Mouse (Mus musculus): ENCODE results near the gene Gm10031.
A peak's percentile ranks its signal among the peaks of the same experiment; 100 is the strongest.

The Gm10031 gene

GRCm38 (mm10) chr1:156539787-156540560 is 16.2 kb downstream of the Gm10031 start:
- no peak for DNase-seq (ENCODE audit: low spot score)

- DNase-seq (ENCODE audit: low spot score), result no peak
These were observed 20.2 kb downstream of the Gm10031 start for GRCm38 (mm10) chr1:156543999-156544398.

GRCm38 (mm10) chr1:156558024-156558930 is 34.5 kb downstream of the Gm10031 start, which contains the start of gene Abl2:
Gene Abl2, plus strand, starts transcription at chr1:156558786.
- DNase-seq (ENCODE audit: low spot score), result peak; percentile 90

- peak; percentile 50 for DNase-seq (ENCODE audit: low spot score)
These were observed 35.3 kb downstream of the Gm10031 start for GRCm38 (mm10) chr1:156558950-156559640.

GRCm38 (mm10) chr1:156559641-156560020 is 35.8 kb downstream of the Gm10031 start:
- no peak for DNase-seq (ENCODE audit: low spot score)

- DNase-seq (ENCODE audit: low spot score), result no peak
These were observed 36.7 kb downstream of the Gm10031 start for GRCm38 (mm10) chr1:156560500-156560899.

- no peak for DNase-seq (ENCODE audit: low spot score)
These were observed 41.5 kb downstream of the Gm10031 start for GRCm38 (mm10) chr1:156565328-156565727.

GRCm38 (mm10) chr1:156566132-156566531 is 42.3 kb downstream of the Gm10031 start:
- no peak for DNase-seq (ENCODE audit: low spot score)

GRCm38 (mm10) chr1:156569615-156570014 is 45.8 kb downstream of the Gm10031 start:
- no peak for DNase-seq (ENCODE audit: low spot score)

GRCm38 (mm10) chr1:156572952-156573351 is 49.1 kb downstream of the Gm10031 start:
- no peak for DNase-seq (ENCODE audit: low spot score)

Data from yolk sac, embryonic 10.5 days (tissue).